In the genomic region with DNA sequence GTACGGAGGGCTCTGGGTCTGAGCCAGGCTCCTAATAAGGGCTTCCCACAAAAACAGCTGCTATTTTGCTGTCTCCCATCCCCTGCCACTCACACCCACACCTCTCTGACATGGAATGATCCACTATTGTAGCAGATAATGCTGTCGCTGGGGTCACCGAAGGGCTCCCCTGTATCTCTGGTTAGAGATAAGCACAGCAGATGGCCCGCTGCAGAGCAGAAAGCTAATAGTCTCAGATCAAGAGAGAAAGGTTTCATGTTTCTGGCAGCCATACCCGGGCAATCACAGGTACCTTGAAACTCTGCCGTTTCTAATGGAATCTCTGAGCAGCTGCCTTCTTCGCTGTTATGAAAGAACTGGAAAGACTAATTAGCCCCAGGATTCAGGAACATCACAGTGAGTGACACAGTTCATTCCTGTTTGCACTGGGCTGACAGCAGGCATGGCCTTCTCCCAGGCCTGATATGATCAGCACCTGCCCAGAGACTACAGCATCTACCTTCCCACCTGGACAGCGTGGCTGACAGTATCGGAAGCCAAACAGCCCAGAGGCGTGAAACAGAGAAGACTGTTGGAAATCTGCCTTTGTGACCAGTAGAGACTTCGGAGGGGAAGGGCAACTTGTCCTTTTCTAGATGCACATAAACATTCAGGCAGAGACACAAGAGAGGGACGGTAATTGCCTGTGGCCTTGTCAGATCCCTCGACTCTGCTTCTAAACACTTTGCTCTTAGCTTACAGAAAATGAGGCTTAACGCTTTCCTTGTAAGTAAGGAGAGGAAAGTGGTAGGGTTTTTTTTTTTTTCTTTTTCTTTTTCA, we compare ENCODE assay signal across 12 mouse cellular contexts.
DNase-seq lines count a peak whose midpoint lies in the region; ATAC-seq and TF ChIP-seq lines count a peak whose summit lies in the region.
"Had no signal": no experiment of that assay in that cellular context is flagged by ENCODE, and none has a peak within 500 bp of the region (broad histone marks: within the 10 kb centered on the region; RNA-seq: fewer than 3 reads in every experiment).

No protein-coding gene starts in this region.

- no peak overlapping the region for H3K9ac ChIP-seq in intestine, embryonic 16.5 days (ENCODE audit: low read depth, low read length)
- no peak overlapping the region for H3K9ac ChIP-seq in intestine, postnatal 0 days (ENCODE audit: low read depth, low read length)
- H3K9ac ChIP-seq in hindbrain, embryonic 12.5 days, result no peak overlapping the region
- no peak overlapping the region for H3K9ac ChIP-seq in neural tube, embryonic 14.5 days (replicated peaks; ENCODE audit: low read depth, low read length)
- H3K9ac ChIP-seq: embryonic facial prominence, embryonic 12.5 days; liver, postnatal 0 days had no signal

- H3K27me3 ChIP-seq in intestine, embryonic 16.5 days (replicated peaks; ENCODE audit: control insufficient read depth, insufficient read depth, low read length), result no peaks in the 10 kb centered on the region
- H3K27me3 ChIP-seq in intestine, postnatal 0 days (replicated peaks; ENCODE audit: control insufficient read depth, insufficient read depth, low read length), result no peaks in the 10 kb centered on the region
- no peaks in the 10 kb centered on the region for H3K27me3 ChIP-seq in embryonic facial prominence, embryonic 10.5 days (replicated peaks; ENCODE audit: low read depth, poor library complexity, severe bottlenecking)
- H3K27me3 ChIP-seq in hindbrain, embryonic 12.5 days, result no peaks in the 10 kb centered on the region
- no peaks in the 10 kb centered on the region for H3K27me3 ChIP-seq in neural tube, embryonic 14.5 days (ENCODE audit: control insufficient read depth, insufficient read depth, low read length)
- H3K27me3 ChIP-seq: embryonic facial prominence, embryonic 12.5 days had no signal

- DNase-seq in embryonic facial prominence, embryonic 10.5 days (ENCODE audit: low spot score), result peak; percentile 14
- DNase-seq in frontal cortex, postnatal 10 days (ENCODE audit: low spot score in 2 of 2), result no peak
- DNase-seq: gastrocnemius, postnatal 36 days; kidney, adult 9 months; liver, postnatal 0 days; thymus, adult 2 months had no signal

- H3K36me3 ChIP-seq in intestine, embryonic 16.5 days (ENCODE audit: control insufficient read depth, insufficient read depth, low read length), result no peaks in the 10 kb centered on the region
- H3K36me3 ChIP-seq in intestine, postnatal 0 days (ENCODE audit: control insufficient read depth, insufficient read depth), result no peaks in the 10 kb centered on the region
- H3K36me3 ChIP-seq in embryonic facial prominence, embryonic 10.5 days (replicated peaks), result no peaks in the 10 kb centered on the region
- H3K36me3 ChIP-seq in hindbrain, embryonic 12.5 days, result no peaks in the 10 kb centered on the region
- H3K36me3 ChIP-seq in neural tube, embryonic 14.5 days (ENCODE audit: control insufficient read depth, insufficient read depth, low read length), result no peaks in the 10 kb centered on the region
- H3K36me3 ChIP-seq: embryonic facial prominence, embryonic 12.5 days had no signal

- WGBS in intestine, embryonic 16.5 days, result 29% methylated on average over 14 of the region's 14 CpGs
- 25% methylated on average over 14 of the region's 14 CpGs for WGBS in intestine, postnatal 0 days
- 50% methylated on average over 14 of the region's 14 CpGs for whole genome bisulfite sequencing in embryonic facial prominence, embryonic 10.5 days
- 56% methylated on average over 14 of the region's 14 CpGs for WGBS in hindbrain, embryonic 12.5 days
- WGBS in neural tube, embryonic 14.5 days, result 59% methylated on average over 14 of the region's 14 CpGs

- TF ChIP-seq CTCF in intestine, postnatal 0 days (IDR thresholded peaks at IDR 0.05; ENCODE audit: low read depth), result no peak

- no peaks in the 10 kb centered on the region for H3K9me3 ChIP-seq in intestine, embryonic 16.5 days (ENCODE audit: control insufficient read depth, low read length)
- no peaks in the 10 kb centered on the region for H3K9me3 ChIP-seq in intestine, postnatal 0 days (ENCODE audit: control insufficient read depth)
- no peaks in the 10 kb centered on the region for H3K9me3 ChIP-seq in embryonic facial prominence, embryonic 10.5 days
- H3K9me3 ChIP-seq in hindbrain, embryonic 12.5 days (replicated peaks), result no peaks in the 10 kb centered on the region
- no peaks in the 10 kb centered on the region for H3K9me3 ChIP-seq in neural tube, embryonic 14.5 days (ENCODE audit: control insufficient read depth, low read length)
- H3K9me3 ChIP-seq: embryonic facial prominence, embryonic 12.5 days had no signal

- no peak overlapping the region for H3K4me2 ChIP-seq in intestine, embryonic 16.5 days (ENCODE audit: low read depth, low read length)
- no peak overlapping the region for H3K4me2 ChIP-seq in intestine, postnatal 0 days (replicated peaks; ENCODE audit: low read depth)
- H3K4me2 ChIP-seq in hindbrain, embryonic 12.5 days (replicated peaks), result no peak overlapping the region
- H3K4me2 ChIP-seq in neural tube, embryonic 14.5 days (ENCODE audit: low read depth, low read length), result no peak overlapping the region
- H3K4me2 ChIP-seq: embryonic facial prominence, embryonic 12.5 days had no signal

- no peak overlapping the region for H3K27ac ChIP-seq in intestine, embryonic 16.5 days (ENCODE audit: low read length)
- H3K27ac ChIP-seq in intestine, postnatal 0 days (ENCODE audit: low read depth, low read length), result no peak overlapping the region
- H3K27ac ChIP-seq in embryonic facial prominence, embryonic 10.5 days (replicated peaks), result no peak overlapping the region
- H3K27ac ChIP-seq in hindbrain, embryonic 12.5 days, result peak overlapping the region; percentile 67
- no peak overlapping the region; the same call in 1 of the 2 replicates for H3K27ac ChIP-seq in neural tube, embryonic 14.5 days (ENCODE audit: low read depth, low read length)
- H3K27ac ChIP-seq: embryonic facial prominence, embryonic 12.5 days had no signal

- 0 out of 2 replicates have a peak, but pooled peaks have one; percentile 44 for ATAC-seq in intestine, embryonic 16.5 days
- ATAC-seq in intestine, postnatal 0 days, result no peak
- ATAC-seq in hindbrain, embryonic 12.5 days (ENCODE audit: low FRiP score), result no peak
- ATAC-seq in neural tube, embryonic 14.5 days (ENCODE audit: low read depth), result peak; percentile 6; the same call in 1 of the 2 replicates
- no peak for ATAC-seq in granulocyte monocyte progenitor cell, adult 5-6 weeks (replicated peaks; ENCODE audit: poor library complexity, severe bottlenecking)
- ATAC-seq: liver, postnatal 0 days had no signal

- no peaks in the 10 kb centered on the region for H3K4me1 ChIP-seq in intestine, embryonic 16.5 days (ENCODE audit: control insufficient read depth, insufficient read depth, low read length)
- H3K4me1 ChIP-seq in intestine, postnatal 0 days (replicated peaks; ENCODE audit: control insufficient read depth, insufficient read depth, low read length), result no peaks in the 10 kb centered on the region
- peaks cover 10% of the 10 kb centered on the region for H3K4me1 ChIP-seq in embryonic facial prominence, embryonic 10.5 days
- H3K4me1 ChIP-seq in hindbrain, embryonic 12.5 days, result peaks cover 7% of the 10 kb centered on the region; the same call in 1 of the 2 replicates
- H3K4me1 ChIP-seq in neural tube, embryonic 14.5 days (ENCODE audit: control insufficient read depth, insufficient read depth, low read length), result no peaks in the 10 kb centered on the region

- H3K4me3 ChIP-seq in intestine, embryonic 16.5 days (ENCODE audit: low read length), result no peak overlapping the region
- H3K4me3 ChIP-seq in intestine, postnatal 0 days (ENCODE audit: low read depth, low read length), result no peak overlapping the region
- H3K4me3 ChIP-seq in embryonic facial prominence, embryonic 10.5 days, result no peak overlapping the region
- H3K4me3 ChIP-seq in hindbrain, embryonic 12.5 days, result no peak overlapping the region
- H3K4me3 ChIP-seq in neural tube, embryonic 14.5 days (ENCODE audit: low read depth, low read length), result no peak overlapping the region
- H3K4me3 ChIP-seq: embryonic facial prominence, embryonic 12.5 days had no signal

Comparison
In these comparisons a context has a peak if more than half of its experiments do, and no peak if none do; other contexts are left out.
1. ATAC-seq: peak in intestine, embryonic 16.5 days (single experiment) and neural tube, embryonic 14.5 days (single experiment); none in intestine, postnatal 0 days (single experiment), hindbrain, embryonic 12.5 days (single experiment) and granulocyte monocyte progenitor cell, adult 5-6 weeks (single experiment).